Mouse (Mus musculus): ENCODE results near the gene Odf3. TPM values are rescaled to one million over a fixed set of nuclear protein-coding genes. Genes with fewer than 3 reads are reported as not detected.

Gene Odf3
- polyA plus RNA-seq, 1 experiment from 2014 or later, result not detected

- 91% methylated on average over 9 of the region's 9 CpGs for WGBS
- Histone ChIP-seq H3K36me3 (ENCODE audit: control insufficient read depth, insufficient read depth, low read length) (no peaks in the 10 kb centered on the region), H3K27me3 (ENCODE audit: control insufficient read depth, insufficient read depth, low read length) (no peaks in the 10 kb centered on the region), H3K4me2 (replicated peaks; ENCODE audit: low read depth, low read length) (no peak overlapping the region), H3K4me3 (ENCODE audit: low read depth, low read length) (no peak overlapping the region), H3K4me1 (replicated peaks; ENCODE audit: control insufficient read depth, insufficient read depth, low read length) (peaks cover 8% of the 10 kb centered on the region), H3K27ac (ENCODE audit: low read depth, low read length) (no peak overlapping the region), H3K9ac (ENCODE audit: low read depth, low read length) (no peak overlapping the region), H3K9me3 (ENCODE audit: control insufficient read depth, low read length) (no peaks in the 10 kb centered on the region)
- DNase-seq (ENCODE audit: low spot score), result no peak
- no peak for ATAC-seq (ENCODE audit: low FRiP score)
Measured at GRCm38 (mm10) chr7:140853386-140853785, 5.8 kb downstream of the Odf3 start.

GRCm38 (mm10) chr7:140854483-140854882 is 6.9 kb downstream of the Odf3 start:
- DNase-seq (ENCODE audit: low spot score) (no peak), ATAC-seq (ENCODE audit: low FRiP score) (no peak)
- Histone ChIP-seq H3K27ac (ENCODE audit: low read depth, low read length) (no peak overlapping the region), H3K9me3 (ENCODE audit: control insufficient read depth, low read length) (no peaks in the 10 kb centered on the region), H3K9ac (ENCODE audit: low read depth, low read length) (no peak overlapping the region), H3K4me3 (ENCODE audit: low read depth, low read length) (no peak overlapping the region), H3K4me2 (replicated peaks; ENCODE audit: low read depth, low read length) (no peak overlapping the region), H3K27me3 (ENCODE audit: control insufficient read depth, insufficient read depth, low read length) (no peaks in the 10 kb centered on the region), H3K4me1 (replicated peaks; ENCODE audit: control insufficient read depth, insufficient read depth, low read length) (peaks cover 8% of the 10 kb centered on the region), H3K36me3 (ENCODE audit: control insufficient read depth, insufficient read depth, low read length) (no peaks in the 10 kb centered on the region)
- WGBS, result 95% methylated on average over 18 of the region's 18 CpGs

- Histone ChIP-seq H3K36me3 (ENCODE audit: control insufficient read depth, insufficient read depth, low read length) (no peaks in the 10 kb centered on the region), H3K27ac (ENCODE audit: low read depth, low read length) (no peak overlapping the region), H3K4me2 (replicated peaks; ENCODE audit: low read depth, low read length) (peak overlapping the region; percentile 92), H3K27me3 (ENCODE audit: control insufficient read depth, insufficient read depth, low read length) (no peaks in the 10 kb centered on the region), H3K9ac (ENCODE audit: low read depth, low read length) (peak overlapping the region; percentile 32; the same call in 1 of the 2 replicates), H3K4me1 (replicated peaks; ENCODE audit: control insufficient read depth, insufficient read depth, low read length) (peaks cover 8% of the 10 kb centered on the region), H3K4me3 (ENCODE audit: low read depth, low read length) (peak overlapping the region; percentile 80), H3K9me3 (ENCODE audit: control insufficient read depth, low read length) (no peaks in the 10 kb centered on the region)
- 75% methylated on average over 9 of the region's 9 CpGs for WGBS
- ATAC-seq (ENCODE audit: low FRiP score) (no peak), DNase-seq (ENCODE audit: low spot score) (no peak)
Measured at GRCm38 (mm10) chr7:140855181-140855580, 7.6 kb downstream of the Odf3 start.

- Histone ChIP-seq H3K9ac (ENCODE audit: low read depth, low read length) (peak within 1 kb of the TSS; percentile 88), H3K9me3 (ENCODE audit: control insufficient read depth, low read length) (no peaks in the 10 kb centered on the region), H3K4me3 (ENCODE audit: low read depth, low read length) (peak within 1 kb of the TSS; percentile 80), H3K36me3 (ENCODE audit: control insufficient read depth, insufficient read depth, low read length) (no peaks in the 10 kb centered on the region), H3K27ac (ENCODE audit: low read depth, low read length) (peak within 1 kb of the TSS; percentile 73), H3K27me3 (ENCODE audit: control insufficient read depth, insufficient read depth, low read length) (no peaks in the 10 kb centered on the region), H3K4me1 (replicated peaks; ENCODE audit: control insufficient read depth, insufficient read depth, low read length) (peaks cover 8% of the 10 kb centered on the region), H3K4me2 (replicated peaks; ENCODE audit: low read depth, low read length) (peak within 1 kb of the TSS; percentile 92)
- 2% methylated on average over 51 of the region's 51 CpGs for WGBS
- DNase-seq (ENCODE audit: low spot score), result peak; percentile 90
- ATAC-seq (ENCODE audit: low FRiP score), result peak; percentile 80
Measured at GRCm38 (mm10) chr7:140855860-140856784, 8.5 kb downstream of the Odf3 start, which contains the start of gene Gm45785. Gene Gm45785 (minus strand): TSS chr7:140856331.

DNA sequence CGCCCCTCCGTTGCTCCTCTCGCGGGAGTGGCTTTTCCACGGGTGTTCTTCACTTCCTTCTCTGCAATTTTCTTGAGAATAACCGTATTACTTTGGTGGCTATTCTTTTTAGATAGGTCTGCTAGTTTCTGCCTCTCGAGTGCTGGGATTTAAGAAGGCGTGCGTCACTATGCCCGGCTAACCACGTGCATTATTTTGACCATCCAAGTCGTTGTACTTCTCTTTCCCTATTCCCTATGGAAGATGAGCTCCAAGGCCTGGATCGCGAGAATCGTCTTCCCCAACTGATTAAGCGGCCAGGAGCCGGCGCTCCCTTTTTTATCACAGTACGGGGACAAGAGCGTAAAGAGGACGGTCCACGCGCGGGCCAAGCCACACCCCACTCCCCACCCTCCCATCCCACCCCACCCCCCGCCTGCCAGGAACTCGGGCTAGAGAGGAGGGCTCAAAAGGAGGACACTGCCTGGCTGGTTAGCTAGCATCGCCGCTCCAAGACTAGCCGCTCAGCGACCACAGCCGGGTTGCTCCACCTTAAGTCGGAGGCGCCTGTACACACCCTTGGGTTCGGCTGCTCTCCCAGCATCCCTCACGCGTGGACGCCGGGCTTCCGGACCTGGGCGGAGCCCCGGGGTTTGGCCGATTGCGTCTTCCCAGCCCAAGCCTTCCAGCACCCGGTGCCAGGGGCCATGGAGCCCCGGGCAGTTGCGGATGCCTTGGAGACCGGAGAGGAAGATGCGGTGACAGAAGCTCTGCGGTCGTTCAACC is 9.4 kb downstream of the Odf3 start, which contains the start of gene Ric8a:
Gene Ric8a, plus strand, starts transcription at position 173 of the 765 bp plus-strand sequence.
- Histone ChIP-seq H3K4me1 (replicated peaks; ENCODE audit: control insufficient read depth, insufficient read depth, low read length) (peaks cover 8% of the 10 kb centered on the region), H3K9me3 (ENCODE audit: control insufficient read depth, low read length) (no peaks in the 10 kb centered on the region), H3K4me3 (ENCODE audit: low read depth, low read length) (peak within 1 kb of the TSS; percentile 80), H3K27ac (ENCODE audit: low read depth, low read length) (peak within 1 kb of the TSS; percentile 73), H3K4me2 (replicated peaks; ENCODE audit: low read depth, low read length) (peak within 1 kb of the TSS; percentile 92), H3K36me3 (ENCODE audit: control insufficient read depth, insufficient read depth, low read length) (no peaks in the 10 kb centered on the region), H3K9ac (ENCODE audit: low read depth, low read length) (peak within 1 kb of the TSS; percentile 88), H3K27me3 (ENCODE audit: control insufficient read depth, insufficient read depth, low read length) (no peaks in the 10 kb centered on the region)
- 1% methylated on average over 50 of the region's 50 CpGs for WGBS
- DNase-seq (ENCODE audit: low spot score), result peak; percentile 81
- peak; percentile 77 for ATAC-seq (ENCODE audit: low FRiP score)

DNA sequence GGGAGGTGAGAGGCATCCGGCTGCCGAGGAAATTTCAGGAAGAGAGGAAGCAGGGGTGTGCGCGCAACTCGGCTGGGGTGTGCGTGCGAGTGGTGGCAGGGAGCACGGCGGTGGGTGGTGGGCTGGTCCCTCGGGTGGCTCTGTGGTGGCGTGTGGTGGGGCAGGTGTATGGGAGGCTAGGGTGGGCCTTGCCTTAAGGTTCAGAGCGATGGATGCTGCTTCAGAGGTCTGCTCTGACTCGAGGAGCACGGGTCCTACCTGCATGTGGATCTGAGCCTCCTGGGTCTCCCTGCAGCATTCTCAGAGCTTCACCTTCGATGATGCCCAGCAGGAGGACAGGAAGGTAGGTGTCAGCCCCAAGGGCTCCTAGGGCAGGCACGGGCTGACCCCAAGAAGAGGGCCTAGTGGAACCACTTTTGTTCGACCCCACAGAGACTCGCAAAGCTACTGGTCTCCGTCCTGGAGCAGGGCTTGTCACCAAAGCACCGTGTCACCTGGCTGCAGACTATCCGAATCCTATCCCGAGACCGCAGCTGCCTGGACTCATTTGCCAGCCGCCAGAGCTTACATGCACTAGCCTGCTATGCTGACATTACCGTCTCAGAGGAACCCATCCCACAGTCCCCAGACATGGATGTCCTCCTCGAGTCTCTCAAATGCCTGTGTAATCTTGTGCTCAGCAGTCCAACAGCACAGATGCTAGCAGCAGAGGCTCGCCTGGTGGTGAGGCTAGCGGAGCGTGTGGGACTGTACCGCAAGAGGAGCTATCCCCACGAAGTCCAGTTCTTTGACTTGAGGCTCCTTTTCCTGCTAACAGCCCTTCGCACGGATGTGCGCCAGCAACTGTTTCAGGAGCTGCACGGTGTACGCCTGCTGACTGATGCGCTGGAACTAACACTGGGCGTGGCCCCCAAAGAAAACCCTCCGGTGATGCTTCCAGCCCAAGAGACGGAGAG is 10.2 kb downstream of the Odf3 start, which contains the start of gene Bet1l:
Gene Bet1l, minus strand, starts transcription at position 28 of the 956 bp plus-strand sequence.
- H3K9me3 ChIP-seq (ENCODE audit: control insufficient read depth, low read length), result no peaks in the 10 kb centered on the region
- H3K27me3 ChIP-seq (ENCODE audit: control insufficient read depth, insufficient read depth, low read length), result no peaks in the 10 kb centered on the region
- H3K9ac ChIP-seq (ENCODE audit: low read depth, low read length), result peak within 1 kb of the TSS; percentile 88
- H3K4me1 ChIP-seq (replicated peaks; ENCODE audit: control insufficient read depth, insufficient read depth, low read length), result peaks cover 8% of the 10 kb centered on the region
- WGBS, result 39% methylated on average over 40 of the region's 40 CpGs
- H3K36me3 ChIP-seq (ENCODE audit: control insufficient read depth, insufficient read depth, low read length), result no peaks in the 10 kb centered on the region
- no peak for DNase-seq (ENCODE audit: low spot score)
- peak within 1 kb of the TSS; percentile 92 for H3K4me2 ChIP-seq (replicated peaks; ENCODE audit: low read depth, low read length)
- peak within 1 kb of the TSS; percentile 80 for H3K4me3 ChIP-seq (ENCODE audit: low read depth, low read length)
- peak; percentile 44 for ATAC-seq (ENCODE audit: low FRiP score)
- peak within 1 kb of the TSS; percentile 73 for H3K27ac ChIP-seq (ENCODE audit: low read depth, low read length)

- no peak for DNase-seq (ENCODE audit: low spot score)
- no peaks in the 10 kb centered on the region for H3K27me3 ChIP-seq (ENCODE audit: control insufficient read depth, insufficient read depth, low read length)
- ATAC-seq (ENCODE audit: low FRiP score), result no peak
- no peak overlapping the region for H3K9ac ChIP-seq (ENCODE audit: low read depth, low read length)
- no peak overlapping the region; the same call in 1 of the 2 replicates for H3K4me3 ChIP-seq (ENCODE audit: low read depth, low read length)
- peaks cover 8% of the 10 kb centered on the region for H3K4me1 ChIP-seq (replicated peaks; ENCODE audit: control insufficient read depth, insufficient read depth, low read length)
- H3K36me3 ChIP-seq (ENCODE audit: control insufficient read depth, insufficient read depth, low read length), result no peaks in the 10 kb centered on the region; the same call in 1 of the 2 replicates
- H3K4me2 ChIP-seq (replicated peaks; ENCODE audit: low read depth, low read length), result peak overlapping the region; percentile 92; the same call in 1 of the 2 replicates
- no peaks in the 10 kb centered on the region for H3K9me3 ChIP-seq (ENCODE audit: control insufficient read depth, low read length)
- no peak overlapping the region for H3K27ac ChIP-seq (ENCODE audit: low read depth, low read length)
- 95% methylated on average over 8 of the region's 8 CpGs for WGBS
Measured at GRCm38 (mm10) chr7:140858746-140859145, 11.1 kb downstream of the Odf3 start.

DNA sequence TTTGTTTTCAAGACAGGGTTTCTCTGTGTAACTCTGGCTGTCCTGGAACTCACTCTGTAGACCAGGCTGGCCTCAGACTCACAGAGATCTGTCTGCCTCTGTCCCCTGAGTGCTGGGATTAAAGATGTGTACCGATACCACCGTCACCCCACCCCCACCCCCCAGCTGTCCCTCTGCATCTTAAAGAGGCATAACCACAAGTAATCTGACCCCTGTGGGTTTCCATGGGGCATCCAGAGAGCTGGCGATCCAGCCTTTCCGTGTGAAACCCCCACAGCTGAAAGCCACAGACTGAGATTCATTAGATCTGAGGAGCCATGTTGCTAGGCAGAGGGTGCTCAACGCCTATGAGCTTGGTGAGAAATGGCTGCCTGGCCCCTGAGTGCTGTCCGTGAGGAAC is 12.4 kb downstream of the Odf3 start:
- no peaks in the 10 kb centered on the region; the same call in 1 of the 2 replicates for H3K36me3 ChIP-seq (ENCODE audit: control insufficient read depth, insufficient read depth, low read length)
- WGBS, result 81% methylated on average over 6 of the region's 6 CpGs

More for the DNA sequence above, 12.4 kb downstream of the Odf3 start:
- H3K4me3 ChIP-seq (ENCODE audit: low read depth, low read length), result no peak overlapping the region
- no peaks in the 10 kb centered on the region for H3K9me3 ChIP-seq (ENCODE audit: control insufficient read depth, low read length)
- H3K4me2 ChIP-seq (replicated peaks; ENCODE audit: low read depth, low read length), result no peak overlapping the region
- no peak for DNase-seq (ENCODE audit: low spot score)
- no peak overlapping the region for H3K9ac ChIP-seq (ENCODE audit: low read depth, low read length)
- H3K27ac ChIP-seq (ENCODE audit: low read depth, low read length), result no peak overlapping the region
- H3K4me1 ChIP-seq (replicated peaks; ENCODE audit: control insufficient read depth, insufficient read depth, low read length), result peaks cover 8% of the 10 kb centered on the region
- H3K27me3 ChIP-seq (ENCODE audit: control insufficient read depth, insufficient read depth, low read length), result no peaks in the 10 kb centered on the region
- ATAC-seq (ENCODE audit: low FRiP score), result no peak
